Mouse (Mus musculus) liver, embryonic 11.5 days (tissue): ENCODE results near the gene Msantd2. TPM values are rescaled to one million over a fixed set of nuclear protein-coding genes. Genes with fewer than 3 reads are reported as not detected.

ENCODE experiments used
- ATAC-seq: fragments of 200-750 bp; cut with Nextera tagmentation; replicated peaks from 2 replicates; pipeline ENCODE4 v1.8.0; 2017; ENCODE audit warnings: moderate number of reproducible peaks, mild to moderate bottlenecking, moderate TSS enrichment, moderate library complexity; ENCODE audit not compliant: low FRiP score
- DNase-seq: peaks from one replicate; pipeline ENCODE4 v3.0.0-alpha.2; 2017; ENCODE audit warnings: low spot score
- H3K27ac ChIP-seq: fragments of 300-500 bp; sonication (generic); 2 replicates; pipeline ENCODE4 v1.5.1; 2014; ENCODE audit warnings: mild to moderate bottlenecking, low read depth, low read length, control low read depth
- H3K27me3 ChIP-seq: fragments of 300-500 bp; sonication (generic); replicated peaks from 2 replicates; pipeline ENCODE4 v1.6.1; 2014; ENCODE audit warnings: low read length, mixed read lengths; ENCODE audit not compliant: control insufficient read depth, insufficient read depth
- H3K36me3 ChIP-seq: fragments of 300-500 bp; sonication (generic); 2 replicates; pipeline ENCODE4 v1.6.1; 2014; ENCODE audit warnings: mild to moderate bottlenecking, low read length, moderate library complexity, mixed read lengths; ENCODE audit not compliant: control insufficient read depth, insufficient read depth
- H3K4me1 ChIP-seq: fragments of 300-500 bp; sonication (generic); replicated peaks from 2 replicates; pipeline ENCODE4 v1.6.1; 2014; ENCODE audit warnings: low read length, mixed read lengths; ENCODE audit not compliant: control insufficient read depth, insufficient read depth
- H3K4me2 ChIP-seq: fragments of 300-500 bp; sonication (generic); 2 replicates; pipeline ENCODE4 v1.6.1; 2014; ENCODE audit warnings: mild to moderate bottlenecking, control low read depth, moderate library complexity
- H3K4me3 ChIP-seq: fragments of 300-500 bp; sonication (generic); 2 replicates; pipeline ENCODE4 v1.5.1; 2014; ENCODE audit warnings: low read depth, low read length, control low read depth
- H3K9ac ChIP-seq: fragments of 300-500 bp; sonication (generic); 2 replicates; pipeline ENCODE4 v1.6.1; 2014; ENCODE audit warnings: low read depth, low read length, control low read depth
- H3K9me3 ChIP-seq: fragments of 300-500 bp; sonication (generic); 2 replicates; pipeline ENCODE4 v1.6.1; 2016; ENCODE audit warnings: low read length, inconsistent platforms, mixed read lengths; ENCODE audit not compliant: control insufficient read depth
- WGBS: fragments of 180-500 bp; shearing (Covaris S2); extraction: QIAGEN DNeasy Blood & Tissue Kit; methylation state at CpG from one replicate; pipeline ENCODE4 v1.1.7; 2014; 5-methylcytosine and 5-hydroxymethylcytosine counted together
- polyA plus RNA-seq: library from polyadenylated mRNA; unstranded; fragments of >200 nt; fragmentation: Nextera tagmentation; extraction: Ambion mirVana; gene quantifications from 2 replicates; pipeline ENCODE4 v1.2.1, GENCODE M21; 2014

Gene Msantd2
- polyA plus RNA-seq, 1 experiment from 2014 or later = 17.7 TPM

GRCm38 (mm10) chr9:37530031-37530887 lies 41.1 kb downstream of the Msantd2 start:
- Histone ChIP-seq H3K27me3 (peaks cover 59% of the 10 kb centered on the region), H3K4me2 (peak overlapping the region; percentile 78), H3K4me3 (peak overlapping the region; percentile 44), H3K9me3 (no peaks in the 10 kb centered on the region), H3K36me3 (no peaks in the 10 kb centered on the region), H3K27ac (peak overlapping the region; percentile 64), H3K9ac (peak overlapping the region; percentile 44), H3K4me1 (peaks cover 27% of the 10 kb centered on the region)
- DNase-seq = peak; percentile 60
- ATAC-seq = peak; percentile 51
- WGBS = 2% methylated on average over 32 of the region's 32 CpGs

- DNase-seq = peak; percentile 63
- Histone ChIP-seq H3K27ac (peak overlapping the region; percentile 43), H3K4me2 (peak overlapping the region; percentile 78), H3K9ac (peak overlapping the region; percentile 44; the same call in 1 of the 2 replicates), H3K36me3 (no peaks in the 10 kb centered on the region), H3K27me3 (peaks cover 58% of the 10 kb centered on the region), H3K9me3 (no peaks in the 10 kb centered on the region), H3K4me1 (peaks cover 27% of the 10 kb centered on the region), H3K4me3 (peak overlapping the region; percentile 44)
- peak; percentile 62 for ATAC-seq
- WGBS = 7% methylated on average over 31 of the region's 31 CpGs
Observed at GRCm38 (mm10) chr9:37530888-37531705, 42.0 kb downstream of the Msantd2 start.

GRCm38 (mm10) chr9:37536851-37537250 lies 47.7 kb downstream of the Msantd2 start:
- Histone ChIP-seq H3K36me3 (no peaks in the 10 kb centered on the region), H3K27ac (no peak overlapping the region), H3K27me3 (peaks cover 2% of the 10 kb centered on the region), H3K4me1 (peaks cover 2% of the 10 kb centered on the region; the same call in 1 of the 2 replicates), H3K9me3 (no peaks in the 10 kb centered on the region), H3K4me3 (no peak overlapping the region), H3K9ac (no peak overlapping the region), H3K4me2 (no peak overlapping the region)
- WGBS = 72% methylated on average over 4 of the region's 4 CpGs
- no peak for ATAC-seq
- DNase-seq = no peak

DNA sequence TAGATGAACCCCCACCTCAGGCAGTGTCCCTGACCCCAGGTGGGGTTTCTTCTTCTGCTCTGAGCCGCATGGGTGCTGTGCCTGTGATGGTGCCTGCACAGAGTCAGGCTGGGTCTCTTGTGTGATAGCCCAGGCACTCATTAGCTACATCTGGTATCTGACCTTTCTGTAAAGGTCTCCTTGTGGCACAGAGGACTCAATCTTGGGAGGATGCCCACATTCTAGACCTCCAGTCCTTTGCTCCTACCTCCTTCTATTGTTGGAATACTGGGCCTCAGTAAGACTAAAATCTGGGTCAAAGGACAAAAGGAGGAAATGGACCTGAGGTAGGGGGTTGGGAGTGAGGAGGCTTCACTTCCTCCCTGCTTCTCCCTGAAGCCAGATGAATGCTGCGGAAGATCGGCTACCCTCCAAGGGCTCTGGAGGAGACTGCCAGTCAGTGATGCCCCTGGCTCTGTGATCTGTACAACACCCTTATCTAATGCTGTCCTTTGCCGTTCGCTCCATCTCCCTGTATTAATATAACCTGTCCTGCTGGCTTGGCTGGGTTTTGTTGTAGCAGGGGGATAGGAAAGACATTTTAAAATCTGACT lies 48.6 kb downstream of the Msantd2 start:
- 53% methylated on average over 5 of the region's 5 CpGs for WGBS
- Histone ChIP-seq H3K9ac (no peak overlapping the region), H3K9me3 (no peaks in the 10 kb centered on the region), H3K36me3 (no peaks in the 10 kb centered on the region), H3K4me2 (no peak overlapping the region), H3K4me1 (peaks cover 2% of the 10 kb centered on the region; the same call in 1 of the 2 replicates), H3K4me3 (no peak overlapping the region), H3K27me3 (no peaks in the 10 kb centered on the region), H3K27ac (no peak overlapping the region)
- ATAC-seq = no peak
- DNase-seq = peak; percentile 31

DNA sequence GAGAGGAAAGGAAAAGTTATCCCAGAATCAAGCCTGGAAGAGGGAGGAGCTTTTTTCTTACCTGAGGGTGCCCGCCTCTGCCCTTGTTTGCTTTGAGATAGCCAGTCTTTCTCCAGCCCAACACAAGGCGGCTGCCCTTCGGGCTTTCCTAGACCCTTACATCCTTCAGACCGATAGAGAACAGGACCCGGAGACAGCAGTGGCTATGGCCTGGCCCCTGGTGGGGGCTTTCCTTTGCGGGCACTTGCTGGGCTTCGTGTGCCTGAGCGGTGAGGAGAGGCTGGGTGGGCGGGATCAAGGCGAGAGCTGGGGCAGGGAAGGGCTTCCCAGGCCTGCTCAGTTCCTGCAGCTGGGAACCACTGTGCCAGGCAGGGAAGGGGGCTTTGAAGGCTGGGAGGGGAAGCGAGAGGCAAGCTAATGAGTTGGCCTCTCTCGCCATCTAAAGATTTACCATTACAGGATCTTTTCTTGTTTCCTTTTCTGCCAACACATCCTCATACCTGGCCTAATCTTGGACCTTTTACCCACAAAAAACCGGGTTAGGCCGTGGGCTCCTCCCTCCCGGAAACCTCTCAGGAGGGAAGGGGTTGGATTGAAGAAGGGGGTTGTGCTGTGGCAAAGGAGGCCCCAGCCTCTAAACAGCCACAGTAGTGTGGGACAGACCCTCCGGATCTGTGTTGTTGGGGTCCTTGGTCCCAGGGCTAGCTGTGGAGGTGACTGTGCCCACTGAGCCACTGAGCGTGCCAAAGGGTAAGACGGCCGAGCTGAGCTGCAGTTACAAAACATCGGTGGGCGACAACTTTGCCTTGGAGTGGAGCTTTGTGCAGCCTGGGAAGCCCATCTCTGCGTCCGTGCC lies 50.3 kb downstream of the Msantd2 start, which contains the start of gene Vsig2:
TSS of gene Vsig2 (plus strand) at position 86 of the 856 bp plus-strand sequence.
- H3K4me2 ChIP-seq = no peak within 1 kb of the TSS
- DNase-seq (peak; percentile 31), ATAC-seq (no peak)
- H3K4me3 ChIP-seq = no peak within 1 kb of the TSS
- no peaks in the 10 kb centered on the region for H3K9me3 ChIP-seq
- H3K27ac ChIP-seq = no peak within 1 kb of the TSS
- H3K9ac ChIP-seq = no peak within 1 kb of the TSS
- 53% methylated on average over 23 of the region's 23 CpGs for WGBS
- peaks cover 5% of the 10 kb centered on the region; the same call in 1 of the 2 replicates for H3K4me1 ChIP-seq
- no peaks in the 10 kb centered on the region for H3K36me3 ChIP-seq
- no peaks in the 10 kb centered on the region for H3K27me3 ChIP-seq

DNA sequence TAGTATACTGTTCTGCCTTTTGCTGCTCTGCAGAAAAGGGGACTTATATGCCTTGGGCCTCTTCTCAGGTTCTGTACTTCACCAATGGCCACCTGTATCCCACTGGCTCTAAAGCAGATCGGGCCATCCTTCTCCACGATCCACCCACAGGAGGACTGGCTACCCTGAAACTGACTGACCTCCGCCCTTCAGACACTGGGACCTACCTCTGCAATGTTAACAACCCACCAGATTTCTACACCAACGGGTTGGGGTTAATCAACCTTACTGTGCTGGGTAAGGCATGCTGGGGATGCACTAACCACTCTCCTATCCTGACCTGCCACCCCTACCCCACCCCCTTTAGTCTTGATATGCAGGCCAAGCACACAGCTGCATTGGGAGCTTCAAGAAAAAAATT lies 51.1 kb downstream of the Msantd2 start:
- peaks cover 9% of the 10 kb centered on the region for H3K4me1 ChIP-seq
- H3K27ac ChIP-seq = no peak overlapping the region
- DNase-seq = no peak
- WGBS = 87% methylated on average over 4 of the region's 4 CpGs
- no peaks in the 10 kb centered on the region for H3K36me3 ChIP-seq
- peaks cover 2% of the 10 kb centered on the region for H3K27me3 ChIP-seq
- no peak for ATAC-seq
- H3K4me2 ChIP-seq = no peak overlapping the region
- H3K9me3 ChIP-seq = no peaks in the 10 kb centered on the region
- H3K9ac ChIP-seq = no peak overlapping the region
- no peak overlapping the region for H3K4me3 ChIP-seq

DNA sequence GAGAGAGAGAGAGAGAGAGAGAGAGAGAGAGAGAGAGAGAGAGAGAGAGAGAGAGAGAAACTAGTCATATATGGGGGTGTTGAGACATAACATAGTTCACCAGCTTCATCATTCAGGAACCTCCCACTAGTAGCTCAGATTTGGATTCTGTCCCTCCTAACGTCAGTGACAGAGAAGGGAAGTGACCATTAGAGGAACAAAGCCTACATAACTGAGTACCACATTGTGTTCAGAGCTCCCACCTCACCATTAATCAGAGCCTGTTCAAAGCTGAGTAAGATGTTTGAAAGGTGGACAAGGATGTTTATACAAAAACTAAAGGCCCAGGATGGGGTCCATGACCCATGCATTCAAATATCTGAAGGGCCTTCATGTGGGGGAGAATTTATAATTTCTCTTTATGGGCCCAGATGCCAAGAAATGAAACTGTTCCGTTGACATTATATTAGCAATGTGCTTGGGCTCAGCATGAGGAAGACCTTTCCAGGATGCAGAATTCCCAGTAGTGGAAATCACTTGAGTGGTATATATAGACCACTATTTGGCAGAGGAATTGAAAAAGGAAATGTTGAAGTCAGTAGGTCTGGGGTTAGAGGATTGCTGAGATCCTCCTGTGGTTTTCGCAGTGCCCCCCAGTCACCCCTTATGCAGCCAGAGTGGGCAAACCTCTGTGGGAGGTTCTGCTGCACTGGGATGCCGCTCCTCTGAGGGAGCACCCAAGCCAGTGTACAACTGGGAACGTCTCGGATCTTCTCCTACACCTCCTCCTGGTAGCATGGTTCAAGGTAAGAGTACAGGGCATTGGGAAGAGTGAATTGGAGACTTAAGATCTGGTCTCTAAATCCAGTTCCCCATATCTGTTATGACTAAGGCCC lies 51.8 kb downstream of the Msantd2 start:
- WGBS = 78% methylated on average over 6 of the region's 6 CpGs
- ATAC-seq (no peak), DNase-seq (no peak)
- H3K9me3 ChIP-seq = no peaks in the 10 kb centered on the region
- H3K36me3 ChIP-seq = no peaks in the 10 kb centered on the region
- no peak overlapping the region for H3K4me3 ChIP-seq
- H3K9ac ChIP-seq = no peak overlapping the region
- peaks cover 16% of the 10 kb centered on the region for H3K4me1 ChIP-seq
- H3K27me3 ChIP-seq = peaks cover 8% of the 10 kb centered on the region
- H3K27ac ChIP-seq = no peak overlapping the region
- no peak overlapping the region for H3K4me2 ChIP-seq
